Mouse (Mus musculus) myocyte (in vitro differentiated cells): ENCODE measurements around the gene Col9a3.

Source experiments
- POLR2A ChIP-seq: IDR thresholded peaks from one replicate; pipeline ENCODE4 v1.6.1; 2011; ENCODE audit warnings: low read depth, mild to moderate bottlenecking, control low read depth, moderate library complexity; ENCODE audit not compliant: insufficient read length
- POLR2AphosphoS2 ChIP-seq: IDR thresholded peaks from one replicate; pipeline ENCODE4 v1.6.1; 2011; ENCODE audit warnings: low read depth, control low read depth; ENCODE audit not compliant: insufficient read length

- TF ChIP-seq POLR2AphosphoS2, result no peak
- no peak for TF ChIP-seq POLR2A
These were observed 59.9 kb downstream of the Col9a3 start for GRCm38 (mm10) chr2:180657394-180658013.
